Mouse (Mus musculus) limb, embryonic 14.5 days (tissue): Measurements from ENCODE around the gene Kat14. TPM values are rescaled to one million over a fixed set of nuclear protein-coding genes. Genes with fewer than 3 reads are reported as not detected.
A peak's percentile ranks its signal among the peaks of the same experiment; 100 is the strongest.
"Not testable (repeated sequence)": the region's sequence is repeated elsewhere in the genome, so short reads cannot be mapped to it uniquely, and the experiment has no call there.

ENCODE experiments used
- ATAC-seq: fragments of 200-750 bp; cut with Nextera tagmentation; 2 replicates; pipeline ENCODE4 v1.8.0; 2017; ENCODE audit warnings: low read depth, moderate number of reproducible peaks, moderate TSS enrichment; ENCODE audit not compliant: low FRiP score
- DNase-seq: peaks from one replicate; pipeline ENCODE4 v3.0.0-alpha.2; 2015; ENCODE audit warnings: low spot score
- H3K27ac ChIP-seq: fragments of 300-500 bp; sonication (generic); replicated peaks from 2 replicates; pipeline ENCODE4 v1.5.1; 2014; ENCODE audit warnings: low read depth, mild to moderate bottlenecking, low read length, moderate library complexity, mixed read lengths
- H3K27me3 ChIP-seq: fragments of 300-500 bp; sonication (generic); 2 replicates; pipeline ENCODE4 v1.6.1; 2014; ENCODE audit warnings: low read length, mixed read lengths; ENCODE audit not compliant: control insufficient read depth, insufficient read depth
- H3K36me3 ChIP-seq: fragments of 300-500 bp; sonication (generic); 2 replicates; pipeline ENCODE4 v1.6.1; 2014; ENCODE audit warnings: mild to moderate bottlenecking, low read length, moderate library complexity, mixed read lengths; ENCODE audit not compliant: control insufficient read depth, insufficient read depth
- H3K4me1 ChIP-seq: fragments of 300-500 bp; sonication (generic); 2 replicates; pipeline ENCODE4 v1.6.1; 2014; ENCODE audit warnings: antibody characterized with exemption, low read length, mixed read lengths; ENCODE audit not compliant: control insufficient read depth, insufficient read depth
- H3K4me2 ChIP-seq: fragments of 300-500 bp; sonication (generic); replicated peaks from 2 replicates; pipeline ENCODE4 v1.6.1; 2014; ENCODE audit warnings: low read depth, mild to moderate bottlenecking, low read length, moderate library complexity; ENCODE audit not compliant: severe bottlenecking
- H3K4me3 ChIP-seq: fragments of 300-500 bp; sonication (generic); replicated peaks from 2 replicates; pipeline ENCODE4 v1.5.1; 2014; ENCODE audit warnings: low read length
- H3K9ac ChIP-seq: fragments of 300-500 bp; sonication (generic); 2 replicates; pipeline ENCODE4 v1.6.1; 2014; ENCODE audit warnings: mild to moderate bottlenecking, low read depth, low read length, moderate library complexity; ENCODE audit not compliant: severe bottlenecking
- H3K9me3 ChIP-seq: fragments of 300-500 bp; sonication (generic); 2 replicates; pipeline ENCODE4 v1.6.1; 2016; ENCODE audit warnings: low read length; ENCODE audit not compliant: control insufficient read depth
- POLR2A ChIP-seq: fragments of 200-500 bp; IDR thresholded peaks from 2 replicates; pipeline ENCODE4 v1.8.0; 2012; ENCODE audit warnings: inconsistent platforms, mild to moderate bottlenecking, moderate library complexity, borderline replicate concordance; ENCODE audit not compliant: insufficient read depth, insufficient read length; ENCODE audit errors: extremely low read depth
- WGBS: fragments of 180-500 bp; shearing (Covaris S2); extraction: QIAGEN DNeasy Blood & Tissue Kit; methylation state at CpG from one replicate; pipeline ENCODE4 v1.1.7; 2014; 5-methylcytosine and 5-hydroxymethylcytosine counted together
- polyA plus RNA-seq, 2 experiments: library from polyadenylated mRNA; depleted of rRNA in 1 of 2; stranded (reverse) in 1 of 2; unstranded in 1 of 2; fragments of >200 nt; fragmentation: Nextera tagmentation in 1 of 2; extraction: Ambion mirVana in 1 of 2; gene quantifications; 2 replicates each; pipeline versions ENCODE4 v1.2.1 to v1.2.3; 2012 to 2014

Gene Kat14
- polyA plus RNA-seq, 2 experiments = 38.8 to 40.9 TPM

GRCm38 (mm10) chr2:144337701-144338100 lies 31.1 kb upstream of the Kat14 start:
- Histone ChIP-seq H3K27ac (no peak overlapping the region), H3K9me3 (no peaks in the 10 kb centered on the region), H3K4me3 (no peak overlapping the region), H3K4me1 (0 out of 2 replicates have a peak, but pooled peaks cover under 1% of the 10 kb centered on the region), H3K9ac (no peak overlapping the region), H3K4me2 (no peak overlapping the region), H3K27me3 (peaks cover 23% of the 10 kb centered on the region), H3K36me3 (no peaks in the 10 kb centered on the region)
- no peak for DNase-seq
- 77% methylated on average over 8 of the region's 8 CpGs for WGBS
- no peak for TF ChIP-seq POLR2A
- no peak for ATAC-seq

- 68% methylated on average over 6 of the region's 6 CpGs for WGBS
- peaks cover 18% of the 10 kb centered on the region for H3K27me3 ChIP-seq
- H3K4me1 ChIP-seq = not testable (repeated sequence)
Observed at GRCm38 (mm10) chr2:144338149-144338548, 30.6 kb upstream of the Kat14 start.

GRCm38 (mm10) chr2:144343158-144343557 lies 25.6 kb upstream of the Kat14 start:
- TF ChIP-seq POLR2A = no peak
- ATAC-seq (no peak), DNase-seq (no peak)
- H3K4me3 ChIP-seq = no peak overlapping the region
- no peaks in the 10 kb centered on the region for H3K36me3 ChIP-seq
- no peak overlapping the region for H3K9ac ChIP-seq
- H3K27me3 ChIP-seq = no peaks in the 10 kb centered on the region
- H3K27ac ChIP-seq = no peak overlapping the region
- no peaks in the 10 kb centered on the region for H3K4me1 ChIP-seq
- no peaks in the 10 kb centered on the region for H3K9me3 ChIP-seq
- WGBS = 77% methylated on average over 4 of the region's 4 CpGs
- H3K4me2 ChIP-seq = no peak overlapping the region

More at GRCm38 (mm10) chr2:144338149-144338548, 30.6 kb upstream of the Kat14 start:
- not testable (repeated sequence) for ATAC-seq, DNase-seq, H3K9me3 ChIP-seq, H3K9ac ChIP-seq, H3K4me3 ChIP-seq, H3K36me3 ChIP-seq, H3K27ac ChIP-seq, H3K4me2 ChIP-seq

- no peaks in the 10 kb centered on the region for H3K9me3 ChIP-seq
- no peaks in the 10 kb centered on the region for H3K27me3 ChIP-seq
- no peaks in the 10 kb centered on the region for H3K4me1 ChIP-seq
- no peak for DNase-seq
- H3K4me2 ChIP-seq = no peak overlapping the region
- H3K36me3 ChIP-seq = no peaks in the 10 kb centered on the region
- no peak overlapping the region for H3K27ac ChIP-seq
- H3K9ac ChIP-seq = no peak overlapping the region
- TF ChIP-seq POLR2A = no peak
- WGBS = 68% methylated on average over 3 of the region's 3 CpGs
- H3K4me3 ChIP-seq = no peak overlapping the region
- ATAC-seq = no peak
Observed at GRCm38 (mm10) chr2:144348525-144348924, 20.3 kb upstream of the Kat14 start.

- no peak for TF ChIP-seq POLR2A
- ATAC-seq = no peak
- no peak overlapping the region for H3K4me3 ChIP-seq
- no peaks in the 10 kb centered on the region for H3K4me1 ChIP-seq
- H3K27ac ChIP-seq = no peak overlapping the region
- no peak overlapping the region for H3K9ac ChIP-seq
- H3K27me3 ChIP-seq = no peaks in the 10 kb centered on the region
- no peaks in the 10 kb centered on the region for H3K9me3 ChIP-seq
- H3K4me2 ChIP-seq = no peak overlapping the region
- DNase-seq = no peak
- 80% methylated on average over 11 of the region's 11 CpGs for WGBS
- H3K36me3 ChIP-seq = no peaks in the 10 kb centered on the region
Observed at GRCm38 (mm10) chr2:144352843-144353242, 15.9 kb upstream of the Kat14 start.

- TF ChIP-seq POLR2A = 0 out of 2 replicates have a peak, but pooled peaks have one; percentile 35
- DNase-seq (peak; percentile 59), ATAC-seq (peak; percentile 88)
- H3K36me3 ChIP-seq = peaks cover 21% of the 10 kb centered on the region
- peak overlapping the region; percentile 88 for H3K27ac ChIP-seq
- H3K9me3 ChIP-seq = no peaks in the 10 kb centered on the region
- peak overlapping the region; percentile 53 for H3K4me2 ChIP-seq
- H3K9ac ChIP-seq = peak overlapping the region; percentile 88
- H3K27me3 ChIP-seq = no peaks in the 10 kb centered on the region
- under 1% methylated on average over 23 of the region's 43 CpGs for WGBS
- 0 out of 2 replicates have a peak, but pooled peaks cover 3% of the 10 kb centered on the region for H3K4me1 ChIP-seq
- H3K4me3 ChIP-seq = peak overlapping the region; percentile 73
Observed at GRCm38 (mm10) chr2:144369020-144369421, 238 bp downstream of the Kat14 start.
